Mouse (Mus musculus) liver, postnatal 0 days (tissue): Measurements from ENCODE around the gene Rbms3. TPM values are rescaled to one million over a fixed set of nuclear protein-coding genes. Genes with fewer than 3 reads are reported as not detected.

Experiments used
- ATAC-seq: fragments of 200-750 bp; cut with Nextera tagmentation; 2 replicates; pipeline ENCODE4 v1.8.0; 2017; ENCODE audit warnings: mild to moderate bottlenecking, moderate library complexity
- DNase-seq: peaks from one replicate; pipeline ENCODE4 v3.0.0-alpha.2; 2016
- H3K27ac ChIP-seq: fragments of 300-500 bp; sonication (generic); 2 replicates; pipeline ENCODE4 v1.5.1; 2014; ENCODE audit warnings: antibody characterized with exemption, moderate library complexity, mild to moderate bottlenecking, low read depth
- H3K27me3 ChIP-seq: fragments of 300-500 bp; sonication (generic); 2 replicates; pipeline ENCODE4 v1.6.1; 2014; ENCODE audit warnings: low read length, control low read depth, mixed read lengths; ENCODE audit not compliant: insufficient read depth
- H3K36me3 ChIP-seq: fragments of 300-500 bp; sonication (generic); replicated peaks from 2 replicates; pipeline ENCODE4 v1.6.1; 2014; ENCODE audit warnings: mild to moderate bottlenecking, control low read depth, low read length, moderate library complexity, mixed read lengths; ENCODE audit not compliant: insufficient read depth
- H3K4me1 ChIP-seq: fragments of 300-500 bp; sonication (generic); 2 replicates; pipeline ENCODE4 v1.6.1; 2014; ENCODE audit warnings: antibody characterized with exemption, mild to moderate bottlenecking, control low read depth; ENCODE audit not compliant: insufficient read depth
- H3K4me2 ChIP-seq: fragments of 300-500 bp; sonication (generic); 2 replicates; pipeline ENCODE4 v1.6.1; 2014; ENCODE audit warnings: low read depth, mild to moderate bottlenecking, low read length, moderate library complexity, mixed read lengths
- H3K4me3 ChIP-seq: fragments of 300-500 bp; sonication (generic); 2 replicates; pipeline ENCODE4 v1.5.1; 2014; ENCODE audit warnings: low read depth, low read length
- H3K9ac ChIP-seq: fragments of 300-500 bp; sonication (generic); replicated peaks from 2 replicates; pipeline ENCODE4 v1.6.1; 2014; ENCODE audit warnings: mild to moderate bottlenecking, moderate library complexity
- H3K9me3 ChIP-seq: fragments of 300-500 bp; sonication (generic); 2 replicates; pipeline ENCODE4 v1.6.1; 2016; ENCODE audit warnings: mild to moderate bottlenecking, control low read depth, low read length, mixed read lengths
- CTCF ChIP-seq: sonication (generic); IDR thresholded peaks from 2 replicates; pipeline ENCODE4 v1.5.1; 2016; ENCODE audit warnings: antibody characterized with exemption, low read depth
- EP300 ChIP-seq: IDR thresholded peaks from 2 replicates; pipeline ENCODE4 v1.6.1; 2016; ENCODE audit warnings: antibody characterized with exemption, low read depth, mild to moderate bottlenecking
- WGBS: fragments of 180-500 bp; shearing (Covaris S2); extraction: QIAGEN DNeasy Blood & Tissue Kit; methylation state at CpG from one replicate; pipeline ENCODE4 v1.1.7; 2014; ENCODE audit not compliant: insufficient replicate concordance; 5-methylcytosine and 5-hydroxymethylcytosine counted together
- polyA plus RNA-seq: library from polyadenylated mRNA; unstranded; fragments of >200 nt; fragmentation: Nextera tagmentation; extraction: Ambion mirVana; gene quantifications from 2 replicates; pipeline ENCODE4 v1.2.1, GENCODE M21; 2015

The Rbms3 gene
- polyA plus RNA-seq, 1 experiment from 2014 or later, result 2.8 TPM

DNA sequence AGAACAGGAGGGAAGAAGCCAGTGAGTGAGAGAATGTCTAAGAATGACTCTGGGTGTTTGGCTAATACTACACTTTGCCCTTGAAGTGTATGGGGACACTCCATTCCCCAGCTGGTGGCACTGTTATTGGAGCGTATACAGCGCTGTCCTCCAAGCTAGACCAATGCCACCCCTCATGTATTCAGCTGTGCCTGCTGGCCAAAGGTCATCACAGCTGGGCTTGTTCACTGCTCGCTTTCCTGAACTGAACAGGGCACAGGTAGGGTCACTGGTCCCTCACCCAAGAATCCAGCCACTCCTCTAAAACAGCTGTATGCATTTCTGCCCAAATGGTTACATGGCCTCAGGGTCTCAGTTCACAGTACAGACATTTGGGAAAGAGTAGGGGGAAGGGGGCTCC is 253.9 kb downstream of the Rbms3 start:
- Histone ChIP-seq H3K9me3 (no peaks in the 10 kb centered on the region), H3K36me3 (no peaks in the 10 kb centered on the region), H3K27me3 (no peaks in the 10 kb centered on the region), H3K4me1 (no peaks in the 10 kb centered on the region), H3K4me2 (no peak overlapping the region), H3K27ac (no peak overlapping the region), H3K9ac (no peak overlapping the region), H3K4me3 (no peak overlapping the region)
- ATAC-seq (no peak), DNase-seq (no peak)
- WGBS, result 73% methylated on average over 3 of the region's 3 CpGs
- no peak for TF ChIP-seq CTCF
- TF ChIP-seq EP300, result no peak

DNA sequence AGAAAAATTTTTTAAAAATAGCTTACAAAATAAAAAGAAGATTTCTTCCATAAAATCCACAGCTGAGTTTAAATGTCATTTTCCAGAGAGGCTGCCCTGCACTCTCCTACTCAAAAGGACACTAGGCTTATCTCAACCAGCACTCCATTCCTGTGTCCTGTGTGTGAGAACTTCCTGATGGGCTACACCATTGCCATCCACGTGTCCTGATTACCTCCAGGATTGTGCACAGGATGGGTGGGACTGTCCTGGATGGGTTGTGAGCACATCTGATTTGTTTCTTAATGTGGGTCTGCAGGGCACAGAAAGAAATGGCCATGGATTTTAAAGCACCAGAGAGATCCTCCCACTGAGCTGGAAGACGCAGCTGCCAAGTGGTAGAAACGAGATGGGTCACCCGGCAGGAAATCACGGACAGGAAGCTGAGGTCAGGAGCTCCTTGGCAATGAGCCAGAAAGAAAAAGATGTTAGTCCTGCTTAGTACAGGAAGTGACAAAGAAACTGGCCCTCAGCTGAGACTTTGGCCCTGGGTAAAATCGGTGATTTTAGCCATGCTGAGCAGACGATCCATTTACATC is 256.5 kb downstream of the Rbms3 start:
- ATAC-seq, result no peak
- no peaks in the 10 kb centered on the region for H3K27me3 ChIP-seq
- peak; percentile 34 for DNase-seq
- no peaks in the 10 kb centered on the region for H3K9me3 ChIP-seq
- H3K4me3 ChIP-seq, result no peak overlapping the region
- 18% methylated on average over 7 of the region's 7 CpGs for WGBS
- no peaks in the 10 kb centered on the region for H3K4me1 ChIP-seq
- no peaks in the 10 kb centered on the region for H3K36me3 ChIP-seq
- no peak overlapping the region for H3K27ac ChIP-seq
- no peak overlapping the region for H3K9ac ChIP-seq
- no peak overlapping the region for H3K4me2 ChIP-seq
- TF ChIP-seq EP300, result no peak; the same call in 1 of the 2 replicates
- no peak for TF ChIP-seq CTCF

DNA sequence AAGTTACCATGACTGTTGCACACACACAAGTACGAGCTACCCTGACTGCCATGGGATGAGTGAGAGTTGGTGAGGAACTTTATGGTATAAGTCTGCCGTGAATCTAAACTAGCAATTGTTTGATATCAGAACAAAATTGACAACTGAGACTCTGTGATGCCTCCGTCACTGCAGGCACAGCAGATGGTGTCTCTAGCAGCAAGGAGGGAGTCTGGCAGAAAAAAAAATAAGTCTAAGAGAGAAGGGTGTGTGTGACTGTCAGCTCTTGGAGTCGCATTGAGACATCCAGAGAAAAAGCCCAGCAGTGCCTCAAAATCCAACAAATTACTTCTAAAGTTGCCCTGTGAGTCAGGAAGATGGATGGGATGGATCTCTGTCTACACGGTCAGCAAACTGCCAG is 257.7 kb downstream of the Rbms3 start:
- Histone ChIP-seq H3K4me2 (no peak overlapping the region), H3K9ac (no peak overlapping the region), H3K4me1 (no peaks in the 10 kb centered on the region), H3K27me3 (no peaks in the 10 kb centered on the region), H3K27ac (no peak overlapping the region), H3K36me3 (no peaks in the 10 kb centered on the region), H3K9me3 (no peaks in the 10 kb centered on the region), H3K4me3 (no peak overlapping the region)
- DNase-seq (no peak), ATAC-seq (no peak)
- 68% methylated on average over 5 of the region's 5 CpGs for WGBS
- no peak for TF ChIP-seq EP300
- TF ChIP-seq CTCF, result no peak

DNA sequence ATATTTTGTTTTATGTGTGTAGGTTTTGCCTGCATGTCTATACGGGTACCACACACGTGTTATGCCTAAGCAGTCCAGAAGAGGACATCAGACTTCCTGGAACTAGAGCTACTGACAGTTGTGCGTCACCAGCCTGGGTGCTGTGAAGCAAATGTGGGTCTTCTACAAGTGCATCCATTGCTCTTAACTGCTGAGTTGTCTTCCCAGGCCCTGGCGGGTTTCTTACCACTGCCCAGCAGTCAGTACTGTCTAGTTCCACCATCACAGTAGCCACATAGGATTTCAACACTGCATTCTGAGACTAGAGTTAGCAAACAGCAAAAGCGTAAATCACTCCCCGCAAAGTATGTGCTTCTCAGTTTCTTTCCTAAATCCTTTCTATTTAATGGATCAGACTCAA is 259.6 kb downstream of the Rbms3 start:
- no peak overlapping the region for H3K4me3 ChIP-seq
- no peaks in the 10 kb centered on the region for H3K36me3 ChIP-seq
- no peak overlapping the region for H3K9ac ChIP-seq
- no peak overlapping the region for H3K4me2 ChIP-seq
- DNase-seq, result no peak
- TF ChIP-seq CTCF (no peak), EP300 (no peak)
- H3K27me3 ChIP-seq, result no peaks in the 10 kb centered on the region
- no peaks in the 10 kb centered on the region for H3K4me1 ChIP-seq
- ATAC-seq, result no peak
- WGBS, result 80% methylated on average over 6 of the region's 6 CpGs
- no peak overlapping the region for H3K27ac ChIP-seq
- no peaks in the 10 kb centered on the region for H3K9me3 ChIP-seq

DNA sequence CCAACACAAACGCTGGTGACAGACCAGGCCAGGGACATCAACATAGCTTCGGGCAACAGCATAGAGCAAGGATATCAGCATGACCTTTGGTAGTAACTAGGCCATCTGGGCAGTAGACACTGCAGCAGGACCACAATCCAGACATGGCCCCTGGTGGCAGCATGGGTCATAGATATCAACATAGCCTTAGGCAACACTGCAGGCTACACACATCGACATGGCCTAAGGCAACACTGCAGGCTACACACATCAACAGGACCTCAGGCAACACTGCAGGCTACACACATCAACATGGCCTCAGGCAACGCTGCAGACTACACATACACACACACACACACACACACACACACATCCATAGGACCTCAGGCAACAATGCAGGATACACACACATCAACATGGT is 261.7 kb downstream of the Rbms3 start:
- ATAC-seq (no peak), DNase-seq (no peak)
- no peak overlapping the region for H3K9ac ChIP-seq
- no peak for TF ChIP-seq EP300
- TF ChIP-seq CTCF, result no peak
- H3K36me3 ChIP-seq, result no peaks in the 10 kb centered on the region
- no peak overlapping the region for H3K27ac ChIP-seq
- no peak overlapping the region for H3K4me2 ChIP-seq
- H3K9me3 ChIP-seq, result no peaks in the 10 kb centered on the region
- H3K4me1 ChIP-seq, result no peaks in the 10 kb centered on the region
- no peaks in the 10 kb centered on the region for H3K27me3 ChIP-seq
- 76% methylated on average over 4 of the region's 4 CpGs for WGBS
- no peak overlapping the region for H3K4me3 ChIP-seq

DNA sequence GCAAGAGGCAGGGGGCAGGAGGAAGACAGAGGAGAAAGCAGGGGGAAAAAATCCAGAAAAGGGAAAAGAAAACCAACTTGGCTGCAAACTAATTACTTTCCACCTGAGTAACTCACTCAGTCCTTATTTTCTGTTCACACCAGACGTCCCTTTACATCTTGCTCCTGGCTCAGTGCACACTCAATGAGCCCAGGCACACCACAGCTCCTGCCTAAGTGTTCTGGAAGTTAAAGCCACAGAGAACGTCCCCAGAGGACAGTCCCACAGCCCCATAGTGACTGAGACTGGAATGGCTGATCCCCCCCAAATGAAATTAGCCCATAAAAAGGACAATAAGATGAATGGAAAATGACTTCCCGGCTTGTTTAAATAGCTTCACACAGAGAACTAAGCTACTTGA is 265.1 kb downstream of the Rbms3 start:
- ATAC-seq (no peak), DNase-seq (no peak)
- H3K27me3 ChIP-seq, result no peaks in the 10 kb centered on the region
- H3K4me3 ChIP-seq, result no peak overlapping the region
- H3K4me1 ChIP-seq, result no peaks in the 10 kb centered on the region
- no peaks in the 10 kb centered on the region for H3K36me3 ChIP-seq
- no peak overlapping the region for H3K9ac ChIP-seq
- H3K4me2 ChIP-seq, result no peak overlapping the region
- TF ChIP-seq CTCF, result no peak
- H3K9me3 ChIP-seq, result no peaks in the 10 kb centered on the region
- WGBS, result 62% methylated on average over 3 of the region's 3 CpGs
- no peak overlapping the region for H3K27ac ChIP-seq

DNA sequence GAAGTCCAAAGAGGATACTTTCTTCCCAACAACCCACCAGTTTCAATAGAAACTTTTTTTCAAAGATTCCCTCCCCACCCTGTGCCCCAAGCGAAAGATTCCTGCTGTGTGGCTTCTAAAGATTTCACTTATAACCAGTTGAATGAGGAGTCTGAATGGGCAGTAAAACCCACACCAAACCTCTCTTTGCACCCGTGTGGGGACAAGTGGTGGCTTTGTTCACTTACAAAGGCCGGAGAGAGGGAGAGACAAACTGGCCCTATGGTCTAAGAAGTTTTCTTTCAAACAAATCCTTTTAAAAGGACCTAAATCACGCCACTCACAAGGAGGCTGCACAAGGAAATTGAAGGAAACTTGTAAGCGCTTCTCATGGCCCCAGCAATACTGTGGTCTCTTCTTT is 268.3 kb downstream of the Rbms3 start:
- Histone ChIP-seq H3K4me2 (no peak overlapping the region), H3K27me3 (no peaks in the 10 kb centered on the region), H3K4me1 (no peaks in the 10 kb centered on the region), H3K27ac (no peak overlapping the region), H3K36me3 (no peaks in the 10 kb centered on the region), H3K9ac (no peak overlapping the region), H3K4me3 (no peak overlapping the region), H3K9me3 (no peaks in the 10 kb centered on the region)
- WGBS, result 65% methylated on average over 5 of the region's 5 CpGs
- no peak for ATAC-seq
- DNase-seq, result no peak
- TF ChIP-seq EP300 (no peak), CTCF (no peak)
